Mouse (Mus musculus) thymus, adult 2 months (tissue): ENCODE results near the gene Slc30a6.

Experiments used
- CTCF ChIP-seq: fragments of 200-500 bp; IDR thresholded peaks from 2 replicates; pipeline ENCODE4 v1.5.1; 2012; ENCODE audit warnings: mild to moderate bottlenecking, control low read depth, low read length, moderate library complexity, borderline replicate concordance; ENCODE audit not compliant: control insufficient read depth, poor library complexity, insufficient read depth; ENCODE audit errors: extremely low read depth
- POLR2A ChIP-seq: fragments of 200-500 bp; IDR thresholded peaks from 2 replicates; pipeline ENCODE4 v1.6.1; 2012; ENCODE audit warnings: mild to moderate bottlenecking, low read length, control low read depth, moderate library complexity; ENCODE audit not compliant: control insufficient read depth, poor library complexity, insufficient read depth; ENCODE audit errors: extremely low read depth

DNA sequence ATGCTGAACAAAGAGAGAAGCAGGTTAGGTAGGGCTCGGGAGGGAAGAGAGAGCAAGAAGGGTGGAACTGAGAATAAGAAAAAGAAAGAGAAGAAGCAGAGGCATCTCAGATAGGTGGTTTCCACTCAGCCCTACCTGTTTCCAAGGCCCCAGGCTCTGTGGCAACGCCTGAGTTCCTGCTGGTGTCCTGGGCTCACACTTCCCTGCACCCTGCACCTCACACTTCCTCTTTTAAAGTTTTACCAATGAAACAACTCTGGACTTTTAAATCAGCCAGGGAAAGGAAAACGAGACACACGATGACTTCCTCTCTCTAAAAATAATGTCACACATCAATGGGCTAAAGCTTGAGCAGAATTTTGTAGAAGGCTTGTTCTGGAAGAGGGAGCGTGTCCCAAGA, 45.1 kb downstream of the Slc30a6 start:
- no peak for TF ChIP-seq POLR2A
- TF ChIP-seq CTCF = no peak
